Mouse (Mus musculus) liver, embryonic 13.5 days (tissue): Measurements from ENCODE around the gene Dnhd1. TPM values are rescaled to one million over a fixed set of nuclear protein-coding genes. Genes with fewer than 3 reads are reported as not detected.
"Not testable (repeated sequence)": the region's sequence is repeated elsewhere in the genome, so short reads cannot be mapped to it uniquely, and the experiment has no call there.

Source experiments
- ATAC-seq: fragments of 200-750 bp; cut with Nextera tagmentation; 2 replicates; pipeline ENCODE4 v1.8.0; 2017; ENCODE audit warnings: low read depth, mild to moderate bottlenecking, moderate number of reproducible peaks, moderate library complexity
- DNase-seq: peaks from one replicate; pipeline ENCODE4 v3.0.0; 2022
- H3K27ac ChIP-seq: fragments of 300-500 bp; sonication (generic); 2 replicates; pipeline ENCODE4 v1.5.1; 2015; ENCODE audit warnings: moderate library complexity, mild to moderate bottlenecking, inconsistent platforms
- H3K27me3 ChIP-seq: fragments of 300-500 bp; sonication (generic); 2 replicates; pipeline ENCODE4 v1.6.1; 2015; ENCODE audit warnings: mild to moderate bottlenecking, inconsistent platforms
- H3K36me3 ChIP-seq: fragments of 300-500 bp; sonication (generic); 2 replicates; pipeline ENCODE4 v1.6.1; 2015; ENCODE audit warnings: mild to moderate bottlenecking, inconsistent platforms
- H3K4me1 ChIP-seq: fragments of 300-500 bp; sonication (generic); replicated peaks from 2 replicates; pipeline ENCODE4 v1.6.1; 2015; ENCODE audit warnings: inconsistent platforms
- H3K4me2 ChIP-seq: fragments of 300-500 bp; sonication (generic); 2 replicates; pipeline ENCODE4 v1.6.1; 2015; ENCODE audit warnings: inconsistent platforms, mild to moderate bottlenecking, moderate library complexity
- H3K4me3 ChIP-seq: fragments of 300-500 bp; sonication (generic); replicated peaks from 2 replicates; pipeline ENCODE4 v1.5.1; 2015; ENCODE audit warnings: mild to moderate bottlenecking, inconsistent platforms
- H3K9ac ChIP-seq: fragments of 300-500 bp; sonication (generic); 2 replicates; pipeline ENCODE4 v1.6.1; 2015; ENCODE audit warnings: mild to moderate bottlenecking, inconsistent platforms
- H3K9me3 ChIP-seq: fragments of 300-500 bp; sonication (generic); replicated peaks from 2 replicates; pipeline ENCODE4 v1.6.1; 2016; ENCODE audit warnings: inconsistent platforms
- WGBS: fragments of 180-500 bp; shearing (Covaris S2); methylation state at CpG from one replicate; pipeline ENCODE4 v1.1.7; 2015; ENCODE audit not compliant: insufficient replicate concordance; 5-methylcytosine and 5-hydroxymethylcytosine counted together
- polyA plus RNA-seq: library from polyadenylated mRNA; unstranded; fragments of >200 nt; fragmentation: Nextera tagmentation; extraction: Ambion mirVana; gene quantifications from 2 replicates; pipeline ENCODE4 v1.2.1, GENCODE M21; 2015

Gene Dnhd1
- polyA plus RNA-seq, 1 experiment from 2014 or later = 0.12 TPM

DNA sequence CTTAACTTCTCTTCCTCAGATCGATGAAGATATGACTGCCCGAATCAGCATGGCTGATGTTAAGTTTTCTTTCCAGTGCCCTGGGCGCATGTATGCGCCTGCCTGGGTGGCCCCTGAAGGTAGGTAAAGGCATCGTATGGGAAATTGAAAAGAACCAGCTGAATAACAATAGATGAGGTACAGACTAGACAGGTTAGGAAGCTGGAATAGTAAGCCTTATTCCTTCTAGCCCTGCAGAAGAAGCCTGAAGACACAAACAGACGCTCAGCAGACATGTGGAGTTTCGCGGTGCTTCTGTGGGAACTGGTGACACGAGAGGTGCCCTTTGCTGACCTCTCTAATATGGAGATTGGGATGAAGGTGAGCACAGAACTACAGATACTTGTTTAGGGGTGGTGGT is 91.4 kb downstream of the Dnhd1 start:
- 0 out of 2 replicates have a peak overlapping the region, but pooled peaks have one; percentile 81 for H3K4me3 ChIP-seq
- H3K9ac ChIP-seq = no peak overlapping the region
- H3K27ac ChIP-seq = no peak overlapping the region
- no peaks in the 10 kb centered on the region for H3K9me3 ChIP-seq
- DNase-seq = no peak
- peaks cover 59% of the 10 kb centered on the region for H3K4me1 ChIP-seq
- no peak for ATAC-seq
- H3K27me3 ChIP-seq = no peaks in the 10 kb centered on the region
- H3K4me2 ChIP-seq = no peak overlapping the region
- peaks cover 47% of the 10 kb centered on the region for H3K36me3 ChIP-seq
- 82% methylated on average over 9 of the region's 9 CpGs for WGBS

DNA sequence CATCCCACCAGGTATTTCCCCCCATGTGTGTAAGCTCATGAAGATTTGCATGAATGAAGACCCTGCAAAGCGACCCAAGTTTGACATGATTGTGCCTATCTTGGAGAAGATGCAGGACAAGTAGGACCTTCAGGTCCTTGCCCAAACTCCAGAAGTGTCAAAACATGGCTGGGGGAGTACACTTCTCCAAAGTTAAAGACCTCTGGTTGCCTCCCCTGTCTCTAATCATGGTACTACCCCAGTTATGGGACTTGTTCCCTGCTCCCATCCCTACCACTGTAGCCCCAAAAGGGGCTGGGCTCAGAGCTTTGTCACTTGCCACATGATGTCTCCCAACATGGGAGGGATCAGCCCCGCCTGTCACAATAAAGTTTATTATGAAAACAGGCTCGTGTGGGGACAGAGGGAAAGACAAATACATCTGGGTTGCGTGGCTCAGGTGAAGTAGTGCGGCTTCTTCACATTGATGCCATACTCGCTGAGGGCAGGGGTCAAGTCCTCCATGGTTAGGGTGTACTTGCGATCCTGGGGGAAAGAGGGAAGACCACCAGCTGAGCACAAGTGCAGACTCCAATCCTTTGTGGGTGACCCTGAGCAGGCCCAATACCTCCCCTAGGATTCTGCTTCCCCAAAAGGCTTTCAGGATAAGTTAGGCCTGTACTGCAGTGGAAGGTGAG is 92.0 kb downstream of the Dnhd1 start:
- peak overlapping the region; percentile 89 for H3K4me2 ChIP-seq
- peak overlapping the region; percentile 84 for H3K27ac ChIP-seq
- peaks cover 53% of the 10 kb centered on the region for H3K36me3 ChIP-seq
- H3K4me3 ChIP-seq = peak overlapping the region; percentile 81
- peak overlapping the region; percentile 88 for H3K9ac ChIP-seq
- not testable (repeated sequence) for DNase-seq, ATAC-seq, H3K27me3 ChIP-seq, H3K9me3 ChIP-seq
- H3K4me1 ChIP-seq = peaks cover 53% of the 10 kb centered on the region
- 77% methylated on average over 7 of the region's 7 CpGs for WGBS

DNA sequence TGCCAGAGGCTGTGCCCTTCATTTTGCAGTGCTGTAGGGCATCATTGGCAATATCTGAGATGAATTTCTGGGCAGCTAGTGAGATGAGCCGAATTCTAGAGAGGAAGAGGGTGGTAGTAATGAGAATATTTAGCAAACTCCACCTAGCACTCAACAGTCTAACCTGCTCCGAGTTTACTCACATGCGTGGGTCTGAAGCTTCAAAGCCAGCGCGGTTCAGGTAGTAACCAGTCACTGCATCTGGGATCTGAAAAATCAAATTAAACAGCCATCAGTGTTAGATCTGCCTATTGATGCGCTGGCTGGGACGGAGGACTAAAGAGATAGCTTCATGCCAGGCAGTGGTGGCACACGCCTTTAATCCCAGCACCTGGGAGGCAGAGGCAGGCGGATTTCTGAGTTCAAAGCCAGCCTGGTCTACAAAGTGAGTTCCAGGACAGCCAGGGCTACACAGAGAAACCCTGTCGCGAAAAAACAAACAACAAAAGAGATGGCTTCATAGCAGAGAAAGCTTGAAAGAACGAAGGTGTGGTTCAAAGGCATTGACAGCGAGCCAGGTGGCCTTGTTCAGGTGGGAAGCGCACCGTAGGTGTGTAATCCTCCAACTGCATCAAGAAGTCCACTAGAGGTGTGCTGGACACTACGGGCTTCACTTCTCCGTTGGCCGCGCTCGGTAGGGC is 92.8 kb downstream of the Dnhd1 start:
- H3K4me2 ChIP-seq = peak overlapping the region; percentile 89
- WGBS = 23% methylated on average over 20 of the region's 20 CpGs
- peaks cover 46% of the 10 kb centered on the region for H3K4me1 ChIP-seq
- H3K27me3 ChIP-seq, H3K9me3 ChIP-seq, DNase-seq, ATAC-seq: not testable (repeated sequence)
- peak overlapping the region; percentile 84 for H3K27ac ChIP-seq
- H3K4me3 ChIP-seq = peak overlapping the region; percentile 81
- peak overlapping the region; percentile 88 for H3K9ac ChIP-seq
- H3K36me3 ChIP-seq = peaks cover 61% of the 10 kb centered on the region

DNA sequence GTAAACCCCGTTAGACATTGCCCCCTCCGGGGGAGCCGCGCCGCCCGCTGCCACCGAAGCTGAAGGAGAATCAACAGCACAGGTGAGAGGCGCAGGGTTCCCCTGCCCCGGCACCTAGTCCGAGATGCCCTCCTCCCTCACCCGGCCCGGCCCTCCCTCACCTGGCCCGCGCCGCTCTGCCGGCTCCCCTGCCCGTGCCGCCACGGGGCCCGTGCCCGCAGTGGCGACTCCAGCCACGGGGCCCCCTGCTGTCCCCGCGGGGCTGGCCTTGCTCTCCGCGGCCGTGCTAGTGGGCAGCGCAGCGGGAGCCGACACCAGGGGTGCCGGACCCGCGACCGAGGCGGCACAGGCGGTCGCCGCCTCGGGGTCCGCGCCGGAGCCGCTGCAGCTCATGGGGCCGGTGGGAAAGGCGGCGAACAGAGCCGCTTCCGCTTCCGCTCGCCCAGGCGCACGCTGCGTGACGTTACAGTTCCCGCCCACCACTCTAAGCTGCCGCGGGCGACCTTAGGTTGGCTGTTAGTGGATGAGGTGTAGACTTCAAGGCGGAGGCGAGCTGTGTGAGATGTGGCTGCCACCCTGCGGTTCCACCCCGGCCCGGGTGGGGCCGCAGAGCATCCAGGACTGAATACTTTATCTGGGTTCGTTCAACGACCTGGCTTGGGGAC is 93.4 kb downstream of the Dnhd1 start, which contains the start of gene Taf10:
Gene Taf10 (minus strand): TSS at position 436 of the 665 bp plus-strand sequence.
- Histone ChIP-seq H3K36me3 (peaks cover 67% of the 10 kb centered on the region), H3K4me3 (peak within 1 kb of the TSS; percentile 81), H3K9ac (peak within 1 kb of the TSS; percentile 88), H3K27ac (peak within 1 kb of the TSS; percentile 84), H3K27me3 (no peaks in the 10 kb centered on the region), H3K4me2 (peak within 1 kb of the TSS; percentile 89), H3K9me3 (no peaks in the 10 kb centered on the region), H3K4me1 (peaks cover 39% of the 10 kb centered on the region)
- ATAC-seq (peak; percentile 99), DNase-seq (peak; percentile 89)
- under 1% methylated on average over 65 of the region's 67 CpGs for WGBS

DNA sequence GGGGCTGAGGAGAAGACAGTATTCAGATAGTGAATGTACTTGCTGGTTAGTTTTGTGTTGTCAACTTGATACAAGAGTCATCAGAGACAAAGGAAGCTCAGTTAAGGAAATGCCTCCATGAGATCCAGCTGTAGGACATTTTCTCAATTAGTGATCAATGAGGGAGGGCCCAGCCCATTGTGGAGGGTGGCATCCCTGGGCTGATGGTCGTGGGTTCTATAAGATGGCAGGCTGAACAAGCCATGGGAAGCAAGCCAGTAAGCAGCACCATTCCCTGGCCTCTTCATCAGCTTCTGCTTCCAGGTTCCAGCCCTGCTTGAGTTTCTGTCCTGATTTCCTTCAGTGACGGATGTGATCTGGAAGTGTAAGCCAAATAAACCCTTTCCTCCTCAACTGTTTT is 97.1 kb downstream of the Dnhd1 start:
- no peaks in the 10 kb centered on the region for H3K27me3 ChIP-seq
- 73% methylated on average over 2 of the region's 2 CpGs for WGBS
- H3K9ac ChIP-seq = no peak overlapping the region
- no peak for DNase-seq
- H3K4me2 ChIP-seq = no peak overlapping the region
- no peak overlapping the region for H3K27ac ChIP-seq
- peaks cover 39% of the 10 kb centered on the region for H3K4me1 ChIP-seq
- peaks cover 48% of the 10 kb centered on the region for H3K36me3 ChIP-seq
- H3K9me3 ChIP-seq = no peaks in the 10 kb centered on the region
- no peak for ATAC-seq
- no peak overlapping the region for H3K4me3 ChIP-seq

DNA sequence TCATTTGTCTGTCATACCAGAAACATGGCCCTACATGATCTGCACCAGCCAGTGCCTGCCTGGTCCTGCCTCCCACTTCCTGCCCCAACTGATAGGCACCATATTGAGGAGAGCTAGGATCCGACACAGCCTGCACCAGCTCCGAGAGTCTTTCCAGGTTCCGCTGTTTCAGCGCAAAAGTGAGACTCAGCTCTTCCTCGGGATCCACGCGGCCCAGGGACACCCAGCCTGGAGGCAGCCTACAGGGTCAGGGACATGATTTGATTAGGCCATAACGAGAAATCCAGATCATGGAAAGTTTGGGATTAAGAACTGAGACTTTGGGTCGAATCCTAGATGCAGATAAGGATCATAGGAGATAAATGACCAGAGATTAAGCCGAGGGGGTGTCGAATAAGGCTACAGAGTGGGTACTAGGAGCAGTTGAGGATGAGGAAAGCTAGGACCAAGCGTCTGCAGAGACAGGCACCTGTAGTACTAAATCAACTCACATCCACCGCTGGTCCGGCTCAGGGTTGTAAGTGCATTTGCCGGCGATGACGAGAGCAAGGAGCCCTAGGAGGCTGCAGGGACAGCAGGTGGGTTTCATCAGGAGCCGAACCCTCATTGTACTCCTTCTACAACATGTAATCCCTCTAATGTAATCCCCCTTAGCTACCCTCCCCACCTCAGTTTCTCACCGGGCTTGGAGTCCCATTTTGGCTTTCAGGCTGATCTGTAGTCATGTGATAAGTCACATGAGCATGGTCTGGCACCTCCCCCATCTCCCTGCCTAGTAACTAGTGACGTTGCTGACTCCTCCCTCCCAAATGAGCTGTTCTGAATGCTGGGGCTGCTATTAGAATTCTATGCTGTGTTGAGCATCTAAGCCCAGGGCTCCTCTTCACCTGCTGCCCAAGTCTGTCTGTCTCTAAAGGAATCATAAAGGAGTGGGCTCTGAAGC is 101.1 kb downstream of the Dnhd1 start, which contains the start of gene Tpp1:
Gene Tpp1 (minus strand): TSS at position 745 of the 943 bp plus-strand sequence.
- H3K4me3 ChIP-seq = peak within 1 kb of the TSS; percentile 75
- H3K36me3 ChIP-seq = peaks cover 40% of the 10 kb centered on the region
- peak within 1 kb of the TSS; percentile 85 for H3K9ac ChIP-seq
- peaks cover 22% of the 10 kb centered on the region for H3K4me1 ChIP-seq
- peak within 1 kb of the TSS; percentile 88 for H3K4me2 ChIP-seq
- WGBS = 16% methylated on average over 20 of the region's 20 CpGs
- peak; percentile 85 for DNase-seq
- H3K9me3 ChIP-seq = no peaks in the 10 kb centered on the region
- peak within 1 kb of the TSS; percentile 35 for H3K27ac ChIP-seq
- no peaks in the 10 kb centered on the region for H3K27me3 ChIP-seq
- peak; percentile 90 for ATAC-seq

DNA sequence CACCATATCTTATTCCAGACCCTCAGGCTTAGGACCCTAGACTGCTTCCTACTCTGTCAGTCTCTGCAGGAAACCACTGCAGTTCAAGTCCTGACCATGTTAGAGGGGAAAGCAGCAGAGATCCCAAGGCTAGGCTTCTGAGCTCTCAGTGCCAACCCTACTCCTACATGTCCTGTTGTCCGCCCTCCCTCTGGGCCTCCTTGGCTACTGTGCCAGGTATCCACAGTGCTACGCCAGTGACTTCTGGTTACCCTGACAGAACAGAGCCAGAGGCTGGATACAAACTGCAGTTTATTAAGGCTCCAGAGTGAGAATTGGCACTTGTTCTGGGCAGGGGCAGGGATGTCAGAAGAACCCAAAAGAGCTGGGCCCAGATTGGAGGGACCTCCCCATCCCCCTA is 102.1 kb downstream of the Dnhd1 start:
- H3K4me2 ChIP-seq = no peak overlapping the region
- DNase-seq = no peak
- peaks cover 22% of the 10 kb centered on the region for H3K4me1 ChIP-seq
- no peak overlapping the region for H3K4me3 ChIP-seq
- no peak overlapping the region for H3K9ac ChIP-seq
- WGBS = 71% methylated on average over 2 of the region's 2 CpGs
- no peaks in the 10 kb centered on the region for H3K9me3 ChIP-seq
- peaks cover 31% of the 10 kb centered on the region for H3K36me3 ChIP-seq
- no peaks in the 10 kb centered on the region for H3K27me3 ChIP-seq
- ATAC-seq = no peak
- H3K27ac ChIP-seq = no peak overlapping the region

DNA sequence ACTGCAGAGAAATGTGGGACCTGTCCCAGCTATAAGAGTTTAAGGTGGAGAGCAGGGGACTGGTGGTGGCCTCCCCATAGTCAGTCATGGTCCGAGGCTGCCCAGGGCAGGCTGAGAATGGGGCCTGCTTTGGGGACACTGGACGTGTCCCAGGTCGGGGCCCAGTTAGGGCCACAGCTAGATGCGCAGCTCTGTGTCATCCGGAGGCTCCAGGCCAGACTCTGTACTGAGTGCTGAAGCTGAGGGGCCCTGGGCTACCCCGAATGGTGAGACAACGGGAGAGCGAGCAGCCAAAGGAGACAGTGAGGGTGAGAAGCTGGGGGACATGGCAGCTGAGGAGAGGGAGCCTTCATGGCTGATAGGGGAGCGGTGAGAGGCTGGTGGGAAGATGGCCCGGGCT is 102.7 kb downstream of the Dnhd1 start:
- Histone ChIP-seq H3K4me1 (peaks cover 22% of the 10 kb centered on the region), H3K27ac (no peak overlapping the region), H3K4me3 (no peak overlapping the region), H3K4me2 (no peak overlapping the region), H3K9ac (no peak overlapping the region), H3K27me3 (no peaks in the 10 kb centered on the region), H3K36me3 (peaks cover 25% of the 10 kb centered on the region), H3K9me3 (no peaks in the 10 kb centered on the region)
- DNase-seq (no peak), ATAC-seq (no peak)
- WGBS = 75% methylated on average over 10 of the region's 10 CpGs

DNA sequence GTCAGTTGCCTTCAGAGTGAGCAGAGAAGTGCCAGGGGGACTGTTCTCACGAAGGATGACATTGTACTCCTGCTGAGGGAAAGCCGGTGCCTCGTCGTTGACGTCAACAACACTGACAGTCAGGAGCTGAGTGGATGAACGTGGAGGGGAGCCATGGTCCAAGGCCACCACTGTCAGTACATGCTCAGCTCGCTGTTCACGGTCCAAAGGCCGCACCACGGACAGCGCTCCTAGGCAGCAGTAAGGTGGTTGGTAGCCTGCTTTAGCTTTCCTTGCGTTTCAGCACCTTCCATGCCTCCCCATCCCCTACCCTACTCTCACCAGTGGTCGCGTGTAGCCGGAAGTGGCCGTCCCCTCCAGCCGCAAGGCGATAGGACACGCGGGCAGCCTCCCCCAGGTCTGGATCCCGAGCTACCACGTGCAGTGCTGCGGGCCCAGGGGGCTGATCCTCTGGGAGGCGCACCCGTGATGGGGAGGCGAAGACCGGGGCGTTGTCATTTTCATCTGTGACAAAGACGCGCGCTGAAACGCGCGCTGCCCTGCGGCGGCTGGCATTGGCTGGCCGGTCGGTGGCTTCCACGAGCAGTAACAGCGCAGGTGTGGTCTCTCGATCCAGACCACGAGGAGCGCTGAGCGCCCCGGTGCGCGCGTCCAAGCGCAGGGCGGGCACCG is 111.3 kb downstream of the Dnhd1 start:
- no peaks in the 10 kb centered on the region for H3K9me3 ChIP-seq
- 10% methylated on average over 51 of the region's 51 CpGs for WGBS
- peak overlapping the region; percentile 22; the same call in 1 of the 2 replicates for H3K9ac ChIP-seq
- H3K4me2 ChIP-seq = peak overlapping the region; percentile 61
- 0 out of 2 replicates have a peak, but pooled peaks cover 4% of the 10 kb centered on the region for H3K36me3 ChIP-seq
- H3K4me3 ChIP-seq = peak overlapping the region; percentile 35
- ATAC-seq (0 out of 2 replicates have a peak, but pooled peaks have one; percentile 35), DNase-seq (no peak)
- peaks cover 37% of the 10 kb centered on the region for H3K27me3 ChIP-seq
- peaks cover 15% of the 10 kb centered on the region for H3K4me1 ChIP-seq
- H3K27ac ChIP-seq = no peak overlapping the region
